Mouse (Mus musculus) E14TG2a.4 (cell line): ENCODE measurements around the gene Thtpa.

ENCODE experiments used
- CTCF ChIP-seq: conservative IDR thresholded peaks from 2 replicates; pipeline ENCODE4 v1.5.1; 2014; ENCODE audit warnings: low read length
- NANOG ChIP-seq: IDR thresholded peaks from 2 replicates; pipeline ENCODE4 v1.6.1; 2014; ENCODE audit warnings: borderline replicate concordance, low read length, mixed read lengths

GRCm38 (mm10) chr14:55093927-55094326, 657 bp upstream of the Thtpa start:
- TF ChIP-seq CTCF, result peak; percentile 51
- no peak for TF ChIP-seq NANOG
